Mouse (Mus musculus) brain, embryonic 18.5 days (tissue): Measurements from ENCODE around the gene Slc39a3.
"Not testable (repeated sequence)": the region's sequence is repeated elsewhere in the genome, so short reads cannot be mapped to it uniquely, and the experiment has no call there.

Experiments used
- DNase-seq: peaks from one replicate; pipeline ENCODE4 v3.0.0-alpha.2; 2012; ENCODE audit warnings: low read depth, low spot score

The Slc39a3 gene

DNA sequence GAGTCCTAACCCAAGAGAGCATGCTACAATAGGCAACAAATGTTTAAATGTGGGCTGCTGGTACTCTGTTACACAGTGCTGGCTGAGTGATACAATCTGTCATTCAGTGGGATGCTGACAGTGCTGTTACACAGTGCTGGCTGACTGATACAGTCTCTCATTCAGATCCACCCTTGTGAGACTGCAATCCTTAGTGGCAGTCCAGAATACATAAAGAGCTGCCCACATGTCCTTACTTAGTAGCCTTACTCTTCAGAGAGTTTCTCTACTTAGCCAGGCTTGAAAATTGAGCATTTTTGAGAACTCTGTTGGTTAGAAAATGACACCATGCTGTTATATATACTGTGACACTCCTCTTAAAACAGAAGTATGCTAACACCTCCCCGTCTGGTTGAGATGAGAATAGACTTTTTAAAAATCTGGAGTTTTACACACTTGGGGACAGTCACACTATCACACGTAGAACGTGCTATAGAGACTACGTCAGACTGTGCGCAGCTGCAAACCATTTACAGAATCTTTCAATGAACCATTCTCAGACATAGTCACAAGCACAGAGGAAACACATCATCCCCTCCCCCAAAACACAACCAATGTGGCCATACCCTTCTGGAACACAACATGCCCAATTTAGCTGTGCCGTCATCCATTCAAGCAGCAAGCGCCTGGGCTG is 31.1 kb downstream of the Slc39a3 start:
- no peak for DNase-seq

DNA sequence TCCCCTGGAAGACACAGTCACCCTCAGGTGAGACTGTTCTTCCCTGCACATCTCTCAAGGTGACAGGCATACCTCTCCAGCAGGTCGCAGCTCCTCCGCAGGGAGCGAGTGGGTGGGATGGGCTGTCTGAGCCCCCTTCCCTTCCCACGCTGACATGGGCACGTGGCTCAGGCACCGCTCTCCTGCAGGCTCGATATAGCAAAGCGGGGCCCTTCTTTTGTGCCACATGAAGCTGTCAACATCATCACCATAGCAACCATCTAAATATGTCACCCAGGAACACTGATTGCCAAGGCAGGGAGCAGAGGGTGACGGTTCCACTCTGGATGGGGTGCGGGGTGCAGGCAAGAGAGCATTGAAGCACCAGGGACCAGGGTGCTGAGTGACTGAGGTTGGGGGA is 36.1 kb downstream of the Slc39a3 start:
- DNase-seq, result no peak

DNA sequence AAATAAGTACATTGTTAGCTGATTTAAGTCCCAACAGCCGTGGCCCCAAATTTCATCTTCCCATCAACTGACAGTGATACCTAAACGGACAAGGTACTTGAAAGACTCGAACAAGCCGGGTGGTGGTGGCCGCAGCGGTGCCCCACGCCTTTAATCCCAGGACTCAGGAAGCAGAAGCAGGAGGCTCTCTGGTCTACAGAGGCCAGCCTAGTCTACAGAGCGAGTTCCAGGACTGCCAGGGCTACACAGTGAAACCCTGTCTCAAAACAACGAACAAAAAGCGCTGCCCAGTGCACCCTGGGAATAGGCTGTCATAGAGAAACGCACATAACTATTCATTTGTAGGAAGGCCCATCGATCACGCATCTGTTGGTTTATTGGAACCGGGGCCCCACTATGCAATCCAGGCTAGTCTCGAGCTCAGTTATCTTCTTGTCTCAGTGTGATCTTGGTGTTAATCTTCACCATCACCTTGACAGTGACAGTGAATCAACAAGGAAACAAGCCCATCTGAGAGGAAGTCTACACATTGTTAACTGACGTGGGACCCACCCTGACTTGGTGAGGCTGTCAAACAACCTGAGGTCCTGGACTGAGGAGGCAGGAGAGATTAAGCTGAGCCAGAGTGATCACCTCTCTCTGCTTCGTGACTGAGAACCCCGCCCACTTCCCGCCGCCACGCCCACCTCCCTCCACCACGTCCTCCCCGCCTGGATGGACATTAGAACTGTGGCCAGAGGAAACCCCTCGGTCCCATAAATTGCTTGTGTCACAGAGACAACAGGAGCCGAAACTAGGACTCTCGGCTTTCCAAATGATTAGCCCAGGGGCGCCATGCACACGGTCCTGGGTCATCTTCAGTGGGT is 36.8 kb downstream of the Slc39a3 start:
- DNase-seq, result no peak

DNA sequence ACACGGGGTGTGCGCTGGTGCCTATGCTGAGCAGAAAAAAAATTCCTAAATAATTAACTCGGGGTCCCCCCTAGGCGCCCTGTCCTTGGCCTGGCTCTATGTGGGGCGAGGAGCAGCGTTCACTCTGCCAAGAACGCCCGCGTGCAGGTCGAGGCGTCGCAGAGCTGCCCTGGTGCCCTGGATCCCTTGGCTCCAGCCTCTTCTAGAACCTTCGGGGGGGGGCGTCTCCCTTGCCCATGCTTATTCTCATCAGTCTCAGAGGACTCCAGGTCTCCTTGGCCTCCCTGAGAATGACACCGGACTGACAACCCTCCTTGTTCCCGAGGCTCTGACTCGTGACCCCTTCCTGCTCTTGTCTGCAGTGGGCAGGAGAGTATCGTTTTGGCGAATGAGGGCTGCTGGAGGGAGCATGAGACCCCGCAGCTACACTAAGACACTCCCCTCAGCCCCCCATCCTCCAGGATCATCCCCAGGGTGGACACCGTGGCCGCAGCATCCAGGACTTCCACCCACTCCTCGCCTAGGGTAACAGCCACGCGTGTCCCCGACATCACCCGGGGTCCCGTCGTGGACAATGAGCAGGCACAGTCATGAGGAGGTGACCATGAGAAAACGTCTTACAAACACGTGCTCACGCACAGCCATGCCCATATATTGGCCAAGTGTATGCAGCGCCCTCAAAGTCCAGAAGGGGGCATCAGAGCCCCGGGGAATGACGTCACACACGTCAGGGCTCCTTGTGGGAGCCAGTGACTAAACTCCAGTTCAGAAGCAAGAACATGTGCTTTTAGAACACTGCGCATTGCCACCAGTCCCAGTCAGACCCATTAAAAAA is 37.6 kb downstream of the Slc39a3 start:
- peak; percentile 64 for DNase-seq

DNA sequence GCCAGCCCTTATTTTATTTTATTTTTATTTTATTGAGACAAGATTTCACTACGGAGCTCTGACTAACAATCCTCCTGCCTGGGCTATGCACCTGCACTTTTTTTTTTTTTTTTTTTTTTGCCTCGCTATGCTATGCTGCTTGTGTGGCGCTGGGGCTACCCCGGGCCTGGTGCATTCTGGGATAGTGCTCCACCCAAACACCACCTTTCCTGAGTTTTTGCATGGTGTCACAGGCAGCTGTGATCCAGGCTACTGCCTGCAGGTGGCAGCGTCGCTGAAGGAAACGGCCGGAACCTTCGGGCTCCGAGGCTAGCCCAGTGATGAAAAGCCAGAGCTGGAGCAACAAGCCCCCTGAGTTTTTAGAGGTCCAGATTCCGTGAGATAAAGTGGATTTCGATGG is 38.4 kb downstream of the Slc39a3 start:
- no peak for DNase-seq

DNA sequence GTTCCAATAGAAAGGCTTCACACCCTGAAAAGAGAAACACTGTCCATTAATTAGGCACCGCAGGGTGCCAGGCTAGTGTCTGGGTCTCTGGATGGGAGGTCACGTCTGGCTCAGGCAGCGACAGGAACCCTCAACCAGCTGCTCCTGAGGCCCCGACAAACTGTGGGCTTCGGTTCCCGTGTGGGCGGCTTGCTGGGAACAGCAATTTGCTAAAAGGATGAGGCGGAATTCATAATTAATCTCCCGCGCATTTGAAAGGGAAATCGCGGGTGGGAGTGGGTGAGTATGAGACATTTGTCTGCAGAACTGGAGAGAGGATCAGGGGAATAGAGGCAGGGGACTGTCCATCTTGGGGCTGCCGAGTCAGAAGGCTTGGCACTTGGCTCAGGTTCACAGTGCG is 39.2 kb downstream of the Slc39a3 start:
- DNase-seq, result no peak

DNA sequence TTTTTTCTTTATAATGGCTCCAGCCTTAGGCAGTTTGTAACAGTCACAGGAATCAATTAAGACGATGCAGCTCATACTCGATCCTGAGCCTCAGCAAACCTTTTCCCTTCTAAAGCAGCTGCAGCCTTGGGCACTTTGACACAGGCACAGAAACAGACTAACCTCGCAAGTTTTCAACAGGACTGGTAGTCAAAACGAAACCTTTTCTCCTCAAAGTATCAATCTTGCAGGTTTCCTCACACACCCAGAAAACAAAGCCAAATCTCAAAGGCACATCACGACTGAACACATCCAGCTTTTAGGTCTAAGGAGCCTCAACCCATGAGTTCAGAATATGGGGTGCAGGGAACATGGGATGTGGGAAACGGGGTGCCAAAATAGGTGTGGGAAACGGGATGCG is 39.9 kb downstream of the Slc39a3 start:
- no peak for DNase-seq

DNA sequence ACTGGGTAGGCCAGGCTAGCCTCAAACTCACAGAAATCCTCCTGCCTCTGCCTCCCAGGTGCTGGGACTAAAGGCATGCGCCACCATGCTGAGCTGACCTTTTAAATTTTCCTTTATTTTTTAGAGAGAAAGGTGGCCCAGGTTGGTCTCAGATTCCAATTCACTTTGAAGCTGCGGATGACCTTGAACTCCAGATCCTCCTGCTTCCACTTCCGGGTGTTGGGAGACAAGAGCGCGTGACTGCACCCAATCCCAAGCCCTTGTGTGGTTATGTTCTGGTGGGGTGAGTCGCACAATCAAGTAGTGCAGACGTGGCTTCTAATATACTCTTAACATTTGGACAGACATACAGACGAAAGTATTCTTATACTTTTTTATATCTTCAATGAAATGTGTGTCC is 40.7 kb downstream of the Slc39a3 start:
- no peak for DNase-seq

DNA sequence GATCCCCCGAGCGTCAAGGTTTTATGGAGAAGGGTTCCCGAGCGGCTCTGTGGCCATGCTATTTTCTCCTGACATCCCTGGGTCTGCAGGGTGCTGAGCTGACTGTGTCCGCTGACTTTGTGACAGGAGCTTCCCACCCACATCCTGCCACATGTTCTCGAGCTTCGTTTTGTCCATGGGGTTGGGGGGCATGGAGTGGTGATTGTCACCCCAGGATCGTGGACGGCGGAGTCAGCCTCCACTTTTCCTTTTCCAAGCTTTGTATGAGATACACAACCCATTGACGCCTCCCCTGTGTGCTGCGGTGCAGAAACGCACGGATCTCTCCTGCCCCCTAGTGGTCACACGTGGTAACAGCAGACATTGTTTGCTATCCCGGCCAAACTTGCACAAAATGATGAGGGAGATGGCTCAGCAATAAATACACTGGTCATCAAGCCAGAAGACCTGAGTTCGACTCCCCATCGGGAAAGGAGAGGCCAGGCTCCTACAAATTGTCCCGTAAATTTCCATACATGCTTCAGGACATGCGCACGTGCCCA is 42.1 kb downstream of the Slc39a3 start:
- DNase-seq, result peak; percentile 43

DNA sequence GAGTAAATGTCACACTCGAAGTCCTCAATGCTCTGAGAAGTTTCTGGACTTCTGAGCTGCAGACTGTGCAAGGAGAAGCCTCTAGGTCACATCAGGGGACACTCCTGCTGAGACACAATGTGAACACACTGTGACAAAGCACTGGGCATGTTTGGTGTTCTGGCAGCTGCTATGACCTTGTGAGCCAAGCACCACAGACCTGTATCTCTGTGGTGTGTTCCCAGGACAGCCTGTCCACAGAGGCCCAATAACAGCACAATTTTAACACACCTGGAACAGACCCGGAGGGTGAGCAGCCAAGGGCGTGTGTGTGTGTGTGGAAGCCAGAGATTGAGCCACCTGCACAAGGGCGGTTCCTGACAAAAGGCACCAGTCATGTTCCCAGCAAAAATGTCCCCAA is 42.6 kb downstream of the Slc39a3 start:
- no peak for DNase-seq

DNA sequence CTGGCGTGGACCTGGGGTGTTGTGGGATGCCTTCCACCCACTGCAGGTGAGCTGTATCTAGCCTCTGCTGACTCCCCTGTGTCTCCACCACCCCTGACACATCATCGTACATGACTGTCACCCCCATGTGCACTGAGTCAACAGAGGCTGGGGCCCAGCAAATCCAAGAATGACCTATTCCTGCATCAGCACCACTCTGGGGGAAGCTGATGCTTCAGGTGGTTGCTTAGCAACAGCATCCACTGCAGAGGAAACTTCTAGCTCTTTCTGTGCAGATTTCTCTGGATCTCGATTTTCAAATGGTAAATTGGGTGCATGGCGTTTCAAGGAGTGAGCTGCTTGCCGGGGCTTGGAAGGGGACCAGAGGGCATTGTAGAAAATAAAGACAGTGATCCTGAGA is 44.0 kb downstream of the Slc39a3 start:
- DNase-seq, result no peak

DNA sequence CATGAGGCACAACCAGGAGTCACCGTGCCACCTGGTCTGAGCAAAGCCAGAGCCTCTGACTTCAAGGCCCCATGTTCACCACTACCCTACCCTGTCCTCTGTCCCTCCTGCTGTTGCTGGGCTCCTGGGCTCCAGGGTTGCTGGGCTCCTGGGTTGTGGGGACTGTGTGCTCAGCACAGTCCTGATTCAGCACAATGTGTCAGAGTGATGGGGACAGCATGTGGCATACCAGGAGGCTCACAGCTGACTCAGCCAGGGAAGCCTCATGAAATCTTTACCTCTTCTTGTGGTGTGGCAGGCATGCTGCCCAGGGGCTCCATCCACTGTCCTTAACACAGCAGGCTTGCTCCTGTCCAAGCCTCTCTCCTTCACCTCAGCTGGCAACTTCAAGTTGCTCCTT is 45.3 kb downstream of the Slc39a3 start:
- no peak for DNase-seq

DNA sequence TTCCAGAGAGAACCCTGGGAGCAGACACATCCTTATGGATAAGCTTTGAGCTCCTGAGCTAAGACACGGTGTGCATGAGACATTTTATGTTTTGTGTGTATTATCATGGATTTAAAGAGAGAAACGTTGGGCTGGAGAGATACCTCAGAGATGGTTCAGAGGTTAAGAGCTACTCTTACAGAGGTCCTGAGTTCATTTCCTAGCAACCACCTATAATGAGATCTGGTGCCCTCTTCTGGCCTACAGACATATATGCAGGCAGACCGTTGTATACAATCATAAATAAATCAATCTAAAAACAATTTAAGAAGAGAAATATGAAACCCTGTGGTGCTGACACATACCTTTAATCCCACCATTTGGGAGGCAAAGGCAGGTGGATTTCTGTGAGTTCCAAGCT is 46.2 kb downstream of the Slc39a3 start:
- DNase-seq, result no peak

DNA sequence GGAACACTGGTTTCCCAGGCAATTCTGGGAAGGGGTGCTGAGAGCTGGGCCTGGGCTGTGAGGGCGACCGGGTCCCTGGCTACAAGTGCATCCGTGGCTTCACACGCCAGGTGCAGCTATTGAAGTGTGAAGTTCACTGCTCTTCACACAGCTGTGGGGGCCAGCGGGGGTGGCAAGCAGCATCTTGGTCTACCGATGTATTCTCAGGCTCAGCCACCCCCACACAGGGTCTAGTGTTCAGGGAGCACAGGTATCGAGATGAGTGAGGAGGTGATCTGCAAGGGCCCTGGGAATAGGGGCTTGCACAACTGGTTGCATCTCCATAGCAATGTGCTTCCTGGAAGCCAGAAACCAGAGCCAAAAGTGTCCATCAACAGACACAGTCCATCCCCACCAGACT is 46.8 kb downstream of the Slc39a3 start:
- DNase-seq, result no peak

DNA sequence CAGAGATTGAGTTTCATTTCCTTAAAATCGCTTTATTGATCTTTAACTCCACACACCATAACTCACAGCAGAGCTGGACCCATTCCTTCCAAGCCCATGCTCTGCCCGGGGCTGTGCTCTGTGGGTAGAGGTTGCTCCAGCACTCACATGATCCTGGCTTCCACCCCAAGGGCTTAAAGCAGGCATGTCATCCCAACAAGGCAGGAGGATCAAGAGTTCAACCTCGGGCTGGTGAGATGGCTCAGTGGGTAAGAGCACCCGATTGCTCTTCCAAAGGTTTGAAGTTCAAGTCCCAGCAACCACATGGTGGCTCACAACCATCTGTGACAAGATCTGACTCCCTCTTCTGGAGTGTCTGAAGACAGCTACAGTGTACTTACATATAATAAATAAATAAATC is 47.4 kb downstream of the Slc39a3 start:
- DNase-seq, result not testable (repeated sequence)

DNA sequence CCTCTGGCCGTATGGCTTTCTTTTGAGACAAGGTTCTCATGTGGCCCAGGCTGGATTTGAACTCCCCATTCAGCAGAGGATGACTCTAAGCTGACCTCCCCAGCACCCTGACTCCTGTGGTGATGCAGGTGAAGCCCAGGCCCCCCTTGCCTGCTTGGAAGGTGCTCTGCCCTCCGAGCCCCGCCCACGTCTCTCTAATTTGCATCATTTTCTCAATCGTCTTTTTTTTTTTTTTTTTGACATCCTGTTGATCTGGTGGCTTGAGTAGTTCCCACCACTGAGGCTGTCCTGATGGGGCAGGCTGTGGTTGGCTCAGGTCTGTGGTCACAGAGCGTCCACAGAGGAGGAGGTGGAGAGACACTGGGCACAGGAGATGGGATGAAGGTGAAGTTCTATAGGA is 47.8 kb downstream of the Slc39a3 start:
- no peak for DNase-seq

DNA sequence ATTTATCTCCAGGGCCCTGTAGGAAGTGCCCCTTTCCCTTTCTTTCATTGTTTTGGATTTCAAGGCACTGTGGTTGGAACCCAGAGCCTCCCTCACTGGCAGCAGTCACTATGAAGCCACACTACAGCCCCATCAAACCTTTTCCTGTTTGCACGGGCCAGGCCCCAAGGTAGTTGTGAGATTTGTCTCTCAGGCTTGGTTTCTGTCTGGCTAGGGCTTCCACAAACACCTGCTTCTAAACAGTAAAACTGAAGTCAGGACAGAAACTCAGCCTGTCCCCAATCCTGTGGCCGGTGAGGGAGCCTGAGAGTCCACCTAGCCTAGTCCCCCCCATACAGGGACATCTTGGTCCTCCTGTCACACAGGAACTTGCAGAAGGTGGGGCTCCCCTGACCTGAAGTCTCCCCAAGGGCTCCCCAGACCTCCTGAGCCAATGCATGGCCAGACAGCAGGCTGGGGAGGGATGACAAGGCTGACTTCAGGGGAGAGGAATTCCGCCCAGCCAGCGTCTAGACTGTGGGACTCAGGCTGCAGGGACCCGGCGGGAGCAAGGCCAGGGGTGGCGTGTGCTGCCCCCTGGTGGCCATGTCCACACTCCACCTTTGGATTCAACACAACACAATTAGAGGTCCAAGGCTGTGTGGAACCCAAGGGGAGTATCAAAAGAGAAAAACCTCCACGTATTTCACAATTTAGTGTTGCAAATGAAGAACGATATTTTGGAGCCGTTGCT is 49.4 kb downstream of the Slc39a3 start:
- DNase-seq, result no peak

DNA sequence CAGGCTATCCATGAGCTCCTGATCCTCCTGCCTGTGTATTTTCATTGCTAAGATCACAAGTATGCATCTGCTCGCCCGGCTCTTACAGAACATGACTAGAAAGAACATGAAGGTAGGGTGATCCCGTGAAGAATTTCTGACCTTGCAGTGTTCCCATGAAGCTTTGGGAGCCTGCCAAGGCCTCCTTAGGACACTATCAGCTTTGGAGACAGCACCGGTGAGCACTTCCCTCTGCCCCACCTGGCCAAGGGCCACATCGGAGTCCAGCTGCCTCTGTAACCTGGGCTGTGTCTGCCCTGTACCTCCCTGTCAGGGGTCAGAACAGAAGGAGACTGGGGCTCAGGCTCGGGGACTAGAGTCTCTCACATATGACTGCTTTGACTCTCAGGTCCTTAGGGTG is 50.5 kb downstream of the Slc39a3 start:
- no peak for DNase-seq

DNA sequence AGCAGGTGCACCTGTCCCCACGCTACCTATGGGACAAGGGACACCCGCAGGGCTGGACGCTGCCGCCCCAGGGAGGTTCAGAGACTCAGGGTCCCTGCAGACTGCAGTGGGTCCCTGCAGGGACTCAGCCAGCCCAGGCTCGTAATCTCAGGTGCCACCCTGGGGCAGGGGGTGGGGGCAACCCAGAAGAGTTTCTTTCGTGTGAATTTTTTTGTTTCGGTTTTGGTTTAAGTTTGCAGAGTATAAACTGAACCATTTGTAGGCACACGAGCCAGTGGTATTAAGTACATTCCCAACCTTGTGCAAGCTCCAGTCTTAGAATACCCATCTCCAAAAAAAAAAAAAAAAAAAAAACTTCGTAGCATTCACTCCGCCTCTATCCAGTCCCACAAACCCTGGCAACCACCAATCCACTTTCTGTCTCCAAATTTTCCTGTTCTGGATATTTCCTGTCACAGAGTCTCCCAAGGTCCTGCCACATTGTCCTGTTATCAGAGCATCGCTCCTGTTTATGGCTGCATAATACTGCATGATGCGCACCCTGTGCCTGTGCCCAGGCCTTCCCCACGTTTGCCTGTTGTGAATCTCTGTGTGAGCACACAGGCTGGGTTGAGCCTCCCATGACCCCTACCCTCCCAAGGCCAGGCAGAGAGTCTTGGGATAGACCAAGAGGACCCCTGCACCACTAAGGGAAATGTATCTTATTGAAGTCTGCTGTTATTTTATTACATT is 51.1 kb downstream of the Slc39a3 start:
- no peak for DNase-seq

DNA sequence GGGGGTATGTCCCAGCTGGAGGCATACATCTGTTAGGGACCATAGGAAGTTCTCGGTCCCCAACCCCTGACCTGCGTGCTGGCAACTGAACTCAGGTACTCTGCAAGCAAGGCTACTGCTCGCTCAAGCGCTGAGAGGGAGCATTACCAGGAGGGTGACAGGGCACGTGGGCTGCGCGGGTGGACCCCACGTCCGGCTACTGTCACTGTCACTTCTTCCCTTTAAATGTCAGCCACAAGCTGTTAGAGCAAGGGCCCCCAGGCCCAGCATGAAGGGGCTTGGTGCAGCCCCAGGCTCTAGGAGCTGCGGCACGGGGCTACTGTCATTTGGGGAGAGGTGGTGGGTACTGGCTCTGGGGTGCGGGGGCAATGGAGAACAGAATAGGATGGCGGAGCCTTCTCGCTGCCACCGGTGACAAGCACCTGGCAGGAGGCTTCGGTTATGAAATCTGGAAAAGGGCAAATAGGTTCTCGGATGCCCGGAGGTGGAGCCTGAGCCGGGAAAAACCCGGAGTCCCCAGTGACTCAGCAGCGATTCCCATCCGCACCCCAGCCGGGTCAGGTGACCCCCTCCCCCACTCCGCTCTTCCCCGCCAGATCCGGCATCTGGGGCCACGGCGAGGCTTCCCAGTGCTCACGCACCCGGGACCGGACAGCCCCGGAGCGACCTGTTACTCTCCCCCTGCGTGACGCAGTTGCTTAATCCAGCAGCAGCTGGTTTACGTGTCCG is 51.8 kb downstream of the Slc39a3 start:
- DNase-seq, result no peak
